Mouse (Mus musculus): Measurements from ENCODE around the gene Agpat1. TPM values are rescaled to one million over a fixed set of nuclear protein-coding genes. Genes with fewer than 3 reads are reported as not detected.

Gene Agpat1
- polyA plus RNA-seq, 1 experiment from 2014 or later: 122 TPM

GRCm38 (mm10) chr17:34626062-34626772 is 22.2 kb downstream of the Agpat1 start:
- Histone ChIP-seq H3K27me3 (replicated peaks; ENCODE audit: control insufficient read depth, insufficient read depth, low read length) (no peaks in the 10 kb centered on the region), H3K9me3 (ENCODE audit: control insufficient read depth, low read length) (no peaks in the 10 kb centered on the region), H3K4me3 (ENCODE audit: low read length) (peak overlapping the region; percentile 62), H3K27ac (ENCODE audit: low read depth, low read length) (peak overlapping the region; percentile 95), H3K9ac (ENCODE audit: low read depth, low read length) (peak overlapping the region; percentile 76), H3K36me3 (ENCODE audit: control insufficient read depth, insufficient read depth, low read length) (0 out of 2 replicates have a peak, but pooled peaks cover 8% of the 10 kb centered on the region), H3K4me2 (ENCODE audit: low read length) (peak overlapping the region; percentile 84), H3K4me1 (ENCODE audit: control insufficient read depth, insufficient read depth, low read depth, low read length) (peaks cover 35% of the 10 kb centered on the region)
- WGBS: 47% methylated on average over 16 of the region's 16 CpGs
- ATAC-seq: no peak

GRCm38 (mm10) chr17:34626773-34627092 is 22.7 kb downstream of the Agpat1 start:
- Histone ChIP-seq H3K9me3 (ENCODE audit: control insufficient read depth, low read length) (no peaks in the 10 kb centered on the region), H3K4me1 (ENCODE audit: control insufficient read depth, insufficient read depth, low read depth, low read length) (peaks cover 37% of the 10 kb centered on the region), H3K9ac (ENCODE audit: low read depth, low read length) (peak overlapping the region; percentile 76), H3K36me3 (ENCODE audit: control insufficient read depth, insufficient read depth, low read length) (0 out of 2 replicates have a peak, but pooled peaks cover 8% of the 10 kb centered on the region), H3K4me2 (ENCODE audit: low read length) (peak overlapping the region; percentile 84), H3K27me3 (replicated peaks; ENCODE audit: control insufficient read depth, insufficient read depth, low read length) (peaks cover 2% of the 10 kb centered on the region; the same call in 1 of the 2 replicates), H3K27ac (ENCODE audit: low read depth, low read length) (peak overlapping the region; percentile 95), H3K4me3 (ENCODE audit: low read length) (peak overlapping the region; percentile 62)
- WGBS: 0% methylated on average over 16 of the region's 18 CpGs
- peak; percentile 44 for ATAC-seq

DNA sequence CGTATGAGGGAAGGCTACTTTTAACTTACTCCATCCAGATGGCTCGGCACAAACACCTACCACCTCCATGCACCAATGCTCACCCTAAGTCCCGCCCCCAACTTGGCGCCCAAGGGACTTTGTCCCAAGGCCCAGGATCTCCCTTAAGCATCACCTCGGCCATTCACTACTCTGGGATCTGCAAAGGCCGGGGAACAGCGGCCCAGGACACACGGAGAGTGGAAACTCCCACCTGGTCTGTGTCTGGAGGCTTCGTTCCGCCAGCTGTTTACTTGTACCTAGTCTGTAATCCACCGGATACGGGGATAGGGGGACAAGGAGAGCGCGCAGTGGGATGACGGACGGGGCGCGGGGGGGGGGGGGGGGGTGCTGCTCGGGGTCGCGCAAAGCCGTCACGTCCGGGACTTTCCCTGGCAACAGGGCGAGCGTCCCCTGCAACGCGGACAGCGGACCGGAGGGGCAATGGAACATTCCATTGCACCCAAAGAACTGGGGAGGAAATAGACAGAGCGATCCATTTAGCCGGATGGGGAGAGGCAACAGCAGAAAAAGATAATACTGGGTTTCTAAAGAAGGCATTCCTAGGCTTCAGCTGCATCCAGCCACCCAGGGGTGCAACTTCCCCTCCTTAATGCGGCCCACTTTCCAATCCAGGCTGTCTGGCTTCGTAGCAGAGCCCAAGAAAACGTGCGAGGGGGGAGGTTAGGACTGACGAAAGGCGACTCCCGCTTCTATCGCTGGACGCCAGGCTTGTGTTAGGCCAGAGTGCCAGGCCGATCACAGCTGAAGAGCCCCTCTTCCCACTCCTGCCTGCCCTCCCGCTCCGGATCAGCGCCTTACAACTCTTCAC is 23.3 kb downstream of the Agpat1 start:
- peaks cover 3% of the 10 kb centered on the region; the same call in 1 of the 2 replicates for H3K27me3 ChIP-seq (replicated peaks; ENCODE audit: control insufficient read depth, insufficient read depth, low read length)
- H3K4me1 ChIP-seq (ENCODE audit: control insufficient read depth, insufficient read depth, low read depth, low read length): peaks cover 43% of the 10 kb centered on the region
- peak overlapping the region; percentile 95 for H3K27ac ChIP-seq (ENCODE audit: low read depth, low read length)
- H3K9me3 ChIP-seq (ENCODE audit: control insufficient read depth, low read length): no peaks in the 10 kb centered on the region
- WGBS: under 1% methylated on average over 43 of the region's 45 CpGs
- ATAC-seq: peak; percentile 81
- H3K36me3 ChIP-seq (ENCODE audit: control insufficient read depth, insufficient read depth, low read length): 0 out of 2 replicates have a peak, but pooled peaks cover 8% of the 10 kb centered on the region
- peak overlapping the region; percentile 62 for H3K4me3 ChIP-seq (ENCODE audit: low read length)
- H3K4me2 ChIP-seq (ENCODE audit: low read length): peak overlapping the region; percentile 84
- peak overlapping the region; percentile 76 for H3K9ac ChIP-seq (ENCODE audit: low read depth, low read length)

GRCm38 (mm10) chr17:34627943-34628643 is 24.0 kb downstream of the Agpat1 start, which contains the start of gene Ppt2:
Gene Ppt2, minus strand, starts transcription at chr17:34628510.
- H3K4me2 ChIP-seq (ENCODE audit: low read length): peak within 1 kb of the TSS; percentile 84
- 4% methylated on average over 29 of the region's 29 CpGs for WGBS
- H3K36me3 ChIP-seq (ENCODE audit: control insufficient read depth, insufficient read depth, low read length): 0 out of 2 replicates have a peak, but pooled peaks cover 3% of the 10 kb centered on the region
- peak within 1 kb of the TSS; percentile 95 for H3K27ac ChIP-seq (ENCODE audit: low read depth, low read length)
- H3K9me3 ChIP-seq (ENCODE audit: control insufficient read depth, low read length): no peaks in the 10 kb centered on the region
- peak within 1 kb of the TSS; percentile 62 for H3K4me3 ChIP-seq (ENCODE audit: low read length)
- H3K4me1 ChIP-seq (ENCODE audit: control insufficient read depth, insufficient read depth, low read depth, low read length): peaks cover 45% of the 10 kb centered on the region
- peaks cover 3% of the 10 kb centered on the region; the same call in 1 of the 2 replicates for H3K27me3 ChIP-seq (replicated peaks; ENCODE audit: control insufficient read depth, insufficient read depth, low read length)
- no peak for ATAC-seq
- H3K9ac ChIP-seq (ENCODE audit: low read depth, low read length): peak within 1 kb of the TSS; percentile 76

DNA sequence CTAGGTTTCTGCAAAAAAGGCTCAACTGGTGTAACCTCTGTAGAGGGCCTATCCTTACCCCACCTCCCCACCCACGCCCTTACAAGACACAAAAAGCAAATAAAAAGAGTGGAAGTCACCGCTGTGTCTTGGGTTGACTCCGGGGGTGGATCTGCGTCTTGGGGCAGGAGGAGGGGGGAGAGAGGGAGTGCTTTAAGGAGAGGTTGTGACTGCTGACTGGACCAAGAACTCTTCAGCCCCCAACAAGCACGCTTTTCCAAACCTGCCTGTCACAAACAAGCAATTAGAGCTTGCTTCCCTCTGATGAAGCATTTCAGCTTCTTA is 24.5 kb downstream of the Agpat1 start:
- Histone ChIP-seq H3K4me3 (ENCODE audit: low read length) (peak overlapping the region; percentile 62), H3K4me2 (ENCODE audit: low read length) (peak overlapping the region; percentile 84), H3K9ac (ENCODE audit: low read depth, low read length) (peak overlapping the region; percentile 61), H3K27me3 (replicated peaks; ENCODE audit: control insufficient read depth, insufficient read depth, low read length) (peaks cover 3% of the 10 kb centered on the region; the same call in 1 of the 2 replicates), H3K9me3 (ENCODE audit: control insufficient read depth, low read length) (no peaks in the 10 kb centered on the region), H3K4me1 (ENCODE audit: control insufficient read depth, insufficient read depth, low read depth, low read length) (peaks cover 45% of the 10 kb centered on the region), H3K36me3 (ENCODE audit: control insufficient read depth, insufficient read depth, low read length) (0 out of 2 replicates have a peak, but pooled peaks cover under 1% of the 10 kb centered on the region), H3K27ac (ENCODE audit: low read depth, low read length) (peak overlapping the region; percentile 55)
- no peak for ATAC-seq
- WGBS: 24% methylated on average over 5 of the region's 5 CpGs

DNA sequence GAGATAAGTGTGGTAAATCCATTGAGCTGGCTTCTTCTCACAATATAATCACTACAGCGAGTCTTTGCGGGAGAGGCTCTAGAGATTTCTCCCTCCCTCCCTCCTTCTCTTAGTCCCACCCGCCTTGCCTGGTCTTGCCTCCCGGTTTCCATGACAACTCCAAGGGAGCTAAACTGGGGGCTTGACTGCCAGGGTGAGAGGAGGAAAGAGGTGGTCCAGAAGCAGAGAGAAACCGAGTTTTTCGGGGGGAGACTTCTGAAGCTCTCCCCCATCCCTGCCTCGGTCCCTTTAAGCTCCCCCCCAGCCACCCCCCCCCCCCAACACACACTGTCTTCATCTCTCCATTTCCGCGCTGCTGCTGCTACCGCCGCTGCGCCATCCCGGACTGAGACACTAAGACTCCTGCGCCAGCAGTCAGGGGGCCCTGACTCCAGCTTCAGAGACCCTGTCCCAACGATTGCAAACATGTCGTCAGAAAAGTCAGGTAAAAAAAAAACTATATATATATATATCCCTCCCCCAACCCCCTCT is 25.2 kb downstream of the Agpat1 start, which contains the start of gene Prrt1:
Gene Prrt1 (plus strand): TSS at position 313 of the 531 bp plus-strand sequence.
- peak within 1 kb of the TSS; percentile 95 for H3K27ac ChIP-seq (ENCODE audit: low read depth, low read length)
- H3K4me1 ChIP-seq (ENCODE audit: control insufficient read depth, insufficient read depth, low read depth, low read length): peaks cover 45% of the 10 kb centered on the region
- H3K4me3 ChIP-seq (ENCODE audit: low read length): peak within 1 kb of the TSS; percentile 62
- H3K4me2 ChIP-seq (ENCODE audit: low read length): peak within 1 kb of the TSS; percentile 84
- H3K9ac ChIP-seq (ENCODE audit: low read depth, low read length): peak within 1 kb of the TSS; percentile 76
- WGBS: 2% methylated on average over 16 of the region's 16 CpGs
- peaks cover 3% of the 10 kb centered on the region; the same call in 1 of the 2 replicates for H3K27me3 ChIP-seq (replicated peaks; ENCODE audit: control insufficient read depth, insufficient read depth, low read length)
- no peaks in the 10 kb centered on the region for H3K9me3 ChIP-seq (ENCODE audit: control insufficient read depth, low read length)
- ATAC-seq: peak; percentile 51
- no peaks in the 10 kb centered on the region for H3K36me3 ChIP-seq (ENCODE audit: control insufficient read depth, insufficient read depth, low read length)

DNA sequence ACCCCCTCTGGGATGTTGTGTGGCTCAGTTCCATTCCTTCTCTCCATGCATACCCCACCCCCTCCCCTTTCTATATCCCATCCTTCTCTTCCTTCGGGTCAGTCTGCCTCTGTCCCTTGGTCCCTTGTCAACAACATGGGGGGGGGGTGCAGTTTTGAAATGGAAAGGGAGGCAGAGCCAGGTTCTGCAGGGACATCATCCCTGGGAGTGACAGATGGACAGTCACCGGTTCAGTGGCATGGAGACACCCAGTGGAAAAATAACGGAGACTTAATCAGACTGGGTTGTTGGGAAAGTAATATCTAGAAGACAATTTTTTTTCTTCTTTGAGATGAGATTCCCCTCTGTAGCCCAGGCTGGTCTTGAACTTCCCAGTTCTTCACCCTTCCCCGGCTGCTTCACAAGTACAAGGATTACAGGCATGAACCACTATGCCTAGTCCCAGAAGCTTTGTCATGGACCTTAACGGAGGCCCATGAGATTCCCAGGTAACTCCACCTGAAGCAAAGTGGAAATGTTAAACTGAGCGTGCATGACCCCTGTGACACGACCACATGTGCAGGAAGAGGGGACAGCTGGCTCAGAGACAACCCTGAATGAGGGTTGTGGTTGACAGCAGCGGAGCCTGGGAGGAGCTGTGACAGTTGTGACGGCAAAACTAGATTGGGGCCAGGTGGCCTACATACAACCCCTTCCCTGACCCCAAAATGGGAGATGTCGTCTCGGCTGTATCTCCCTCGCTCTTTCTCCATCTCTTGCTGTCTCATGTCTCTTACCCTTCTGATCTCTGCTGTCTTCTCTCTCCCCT is 25.9 kb downstream of the Agpat1 start:
- Histone ChIP-seq H3K4me1 (ENCODE audit: control insufficient read depth, insufficient read depth, low read depth, low read length) (peaks cover 45% of the 10 kb centered on the region), H3K9me3 (ENCODE audit: control insufficient read depth, low read length) (no peaks in the 10 kb centered on the region), H3K27ac (ENCODE audit: low read depth, low read length) (peak overlapping the region; percentile 19; the same call in 1 of the 2 replicates), H3K27me3 (replicated peaks; ENCODE audit: control insufficient read depth, insufficient read depth, low read length) (peaks cover 3% of the 10 kb centered on the region; the same call in 1 of the 2 replicates), H3K9ac (ENCODE audit: low read depth, low read length) (peak overlapping the region; percentile 65), H3K4me2 (ENCODE audit: low read length) (peak overlapping the region; percentile 84), H3K36me3 (ENCODE audit: control insufficient read depth, insufficient read depth, low read length) (no peaks in the 10 kb centered on the region), H3K4me3 (ENCODE audit: low read length) (peak overlapping the region; percentile 62)
- WGBS: 17% methylated on average over 12 of the region's 12 CpGs
- no peak for ATAC-seq

DNA sequence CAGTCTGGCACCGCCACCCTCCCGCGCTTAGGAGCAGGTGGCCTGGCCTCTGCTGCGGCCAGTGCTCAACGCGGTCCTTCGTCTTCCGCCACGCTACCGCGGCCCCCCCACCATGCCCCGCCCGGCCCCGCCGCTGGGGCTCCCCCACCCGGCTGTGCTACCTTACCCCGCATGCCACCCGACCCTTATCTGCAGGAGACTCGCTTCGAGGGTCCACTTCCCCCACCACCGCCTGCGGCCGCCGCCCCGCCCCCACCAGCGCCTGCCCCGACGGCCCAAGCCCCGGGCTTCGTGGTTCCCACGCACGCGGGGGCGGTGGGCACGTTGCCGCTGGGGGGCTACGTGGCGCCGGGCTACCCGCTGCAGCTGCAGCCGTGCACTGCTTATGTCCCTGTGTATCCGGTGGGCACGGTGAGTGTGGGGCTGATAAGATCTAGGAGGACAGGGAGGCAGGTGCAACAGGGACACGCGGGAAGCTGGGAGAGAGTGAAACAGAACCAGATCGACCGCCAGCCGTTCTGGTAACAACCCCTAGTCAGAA is 26.8 kb downstream of the Agpat1 start:
- Histone ChIP-seq H3K4me1 (ENCODE audit: control insufficient read depth, insufficient read depth, low read depth, low read length) (peaks cover 45% of the 10 kb centered on the region), H3K27ac (ENCODE audit: low read depth, low read length) (no peak overlapping the region), H3K27me3 (replicated peaks; ENCODE audit: control insufficient read depth, insufficient read depth, low read length) (peaks cover 3% of the 10 kb centered on the region; the same call in 1 of the 2 replicates)

More for the DNA sequence above, 26.8 kb downstream of the Agpat1 start:
- H3K9me3 ChIP-seq (ENCODE audit: control insufficient read depth, low read length): no peaks in the 10 kb centered on the region
- WGBS: 3% methylated on average over 43 of the region's 48 CpGs
- H3K36me3 ChIP-seq (ENCODE audit: control insufficient read depth, insufficient read depth, low read length): no peaks in the 10 kb centered on the region
- H3K4me2 ChIP-seq (ENCODE audit: low read length): peak overlapping the region; percentile 84
- peak overlapping the region; percentile 65 for H3K9ac ChIP-seq (ENCODE audit: low read depth, low read length)
- no peak for ATAC-seq
- H3K4me3 ChIP-seq (ENCODE audit: low read length): peak overlapping the region; percentile 62
